Mouse (Mus musculus) frontal cortex, adult (tissue): ENCODE results near the gene Spns3.

Experiments used
- ATAC-seq: cut with Nextera tagmentation; 2 replicates; pipeline ENCODE4 v1.9.2; 2017; ENCODE audit warnings: mild to moderate bottlenecking, moderate library complexity, mixed read lengths; ENCODE audit not compliant: low TSS enrichment

Spns3 gene

GRCm38 (mm10) chr11:72485157-72485556, 65.1 kb downstream of the Spns3 start:
- peak; percentile 35; the same call in 1 of the 2 replicates for ATAC-seq

GRCm38 (mm10) chr11:72484549-72484948, 65.8 kb downstream of the Spns3 start:
- no peak for ATAC-seq

GRCm38 (mm10) chr11:72481952-72482351, 68.4 kb downstream of the Spns3 start:
- no peak for ATAC-seq

GRCm38 (mm10) chr11:72481313-72481712, 69.0 kb downstream of the Spns3 start:
- no peak for ATAC-seq

GRCm38 (mm10) chr11:72479499-72479898, 70.8 kb downstream of the Spns3 start:
- ATAC-seq = no peak

GRCm38 (mm10) chr11:72478228-72478627, 72.1 kb downstream of the Spns3 start:
- no peak for ATAC-seq

GRCm38 (mm10) chr11:72477653-72478052, 72.7 kb downstream of the Spns3 start:
- ATAC-seq = no peak

- no peak for ATAC-seq
Measured at GRCm38 (mm10) chr11:72477182-72477581, 73.1 kb downstream of the Spns3 start.

GRCm38 (mm10) chr11:72476074-72476625, 74.2 kb downstream of the Spns3 start:
- no peak for ATAC-seq

GRCm38 (mm10) chr11:72475408-72475807, 74.9 kb downstream of the Spns3 start:
- no peak for ATAC-seq

- ATAC-seq = no peak
Measured at GRCm38 (mm10) chr11:72474926-72475325, 75.4 kb downstream of the Spns3 start.

- ATAC-seq = no peak
Measured at GRCm38 (mm10) chr11:72473540-72473939, 76.8 kb downstream of the Spns3 start.

- ATAC-seq = no peak
Measured at GRCm38 (mm10) chr11:72471381-72471780, 78.9 kb downstream of the Spns3 start.

- ATAC-seq = peak; percentile 35; the same call in 1 of the 2 replicates
Measured at GRCm38 (mm10) chr11:72470004-72470403, 80.3 kb downstream of the Spns3 start.

GRCm38 (mm10) chr11:72469217-72469616, 81.1 kb downstream of the Spns3 start:
- ATAC-seq = peak; percentile 19; the same call in 1 of the 2 replicates

- ATAC-seq = no peak
Measured at GRCm38 (mm10) chr11:72468525-72468924, 81.8 kb downstream of the Spns3 start.

GRCm38 (mm10) chr11:72466694-72467507, 83.4 kb downstream of the Spns3 start:
- 0 out of 2 replicates have a peak, but pooled peaks have one; percentile 24 for ATAC-seq

GRCm38 (mm10) chr11:72465978-72466693, 84.2 kb downstream of the Spns3 start:
- no peak for ATAC-seq

GRCm38 (mm10) chr11:72464821-72465220, 85.5 kb downstream of the Spns3 start:
- ATAC-seq = no peak

- ATAC-seq = no peak
Measured at GRCm38 (mm10) chr11:72461500-72461981, 88.8 kb downstream of the Spns3 start.

- no peak for ATAC-seq
Measured at GRCm38 (mm10) chr11:72458502-72458901, 91.8 kb downstream of the Spns3 start.

- no peak for ATAC-seq
Measured at GRCm38 (mm10) chr11:72457995-72458496, 92.3 kb downstream of the Spns3 start.
